Mouse (Mus musculus) intestine, postnatal 0 days (tissue): ENCODE data around the gene Ubl3. TPM values are rescaled to one million over a fixed set of nuclear protein-coding genes. Genes with fewer than 3 reads are reported as not detected.

ENCODE experiments used
- ATAC-seq: fragments of 200-750 bp; cut with Nextera tagmentation; 2 replicates; pipeline ENCODE4 v1.8.0; 2017; ENCODE audit warnings: mild to moderate bottlenecking, moderate TSS enrichment, moderate library complexity
- H3K27ac ChIP-seq: fragments of 300-500 bp; sonication (generic); 2 replicates; pipeline ENCODE4 v1.5.1; 2014; ENCODE audit warnings: mild to moderate bottlenecking, low read depth, low read length, moderate library complexity
- H3K27me3 ChIP-seq: fragments of 300-500 bp; sonication (generic); replicated peaks from 2 replicates; pipeline ENCODE4 v1.6.1; 2014; ENCODE audit warnings: low read length, mixed read lengths; ENCODE audit not compliant: control insufficient read depth, insufficient read depth
- H3K36me3 ChIP-seq: fragments of 300-500 bp; sonication (generic); 2 replicates; pipeline ENCODE4 v1.6.1; 2014; ENCODE audit warnings: mild to moderate bottlenecking, moderate library complexity; ENCODE audit not compliant: control insufficient read depth, insufficient read depth
- H3K4me1 ChIP-seq: fragments of 300-500 bp; sonication (generic); replicated peaks from 2 replicates; pipeline ENCODE4 v1.6.1; 2014; ENCODE audit warnings: antibody characterized with exemption, low read length, mixed read lengths; ENCODE audit not compliant: control insufficient read depth, insufficient read depth
- H3K4me2 ChIP-seq: fragments of 300-500 bp; sonication (generic); replicated peaks from 2 replicates; pipeline ENCODE4 v1.6.1; 2014; ENCODE audit warnings: low read depth, mild to moderate bottlenecking, moderate library complexity
- H3K4me3 ChIP-seq: fragments of 300-500 bp; sonication (generic); 2 replicates; pipeline ENCODE4 v1.5.1; 2014; ENCODE audit warnings: low read depth, low read length
- H3K9ac ChIP-seq: fragments of 300-500 bp; sonication (generic); 2 replicates; pipeline ENCODE4 v1.6.1; 2014; ENCODE audit warnings: mild to moderate bottlenecking, low read depth, low read length
- H3K9me3 ChIP-seq: fragments of 300-500 bp; sonication (generic); 2 replicates; pipeline ENCODE4 v1.6.1; 2016; ENCODE audit warnings: mixed run types; ENCODE audit not compliant: control insufficient read depth
- CTCF ChIP-seq: sonication (generic); IDR thresholded peaks from 2 replicates; pipeline ENCODE4 v1.5.1; 2016; ENCODE audit warnings: low read depth, mild to moderate bottlenecking, control low read depth, antibody characterized with exemption, moderate library complexity
- WGBS: fragments of 180-500 bp; shearing (Covaris S2); extraction: QIAGEN DNeasy Blood & Tissue Kit; methylation state at CpG from one replicate; pipeline ENCODE4 v1.1.7; 2014; 5-methylcytosine and 5-hydroxymethylcytosine counted together
- polyA plus RNA-seq: library from polyadenylated mRNA; unstranded; fragments of >200 nt; fragmentation: Nextera tagmentation; extraction: Ambion mirVana; gene quantifications from 2 replicates; pipeline ENCODE4 v1.2.1, GENCODE M21; 2015

Ubl3 gene
- polyA plus RNA-seq, 1 experiment from 2014 or later: 87.7 TPM

- no peaks in the 10 kb centered on the region for H3K9me3 ChIP-seq
- H3K27ac ChIP-seq: no peak overlapping the region
- no peaks in the 10 kb centered on the region for H3K27me3 ChIP-seq
- no peak overlapping the region for H3K4me2 ChIP-seq
- no peak for ATAC-seq
- 77% methylated on average over 5 of the region's 5 CpGs for WGBS
- no peak overlapping the region for H3K9ac ChIP-seq
- H3K4me1 ChIP-seq: no peaks in the 10 kb centered on the region
- TF ChIP-seq CTCF: no peak
- no peak overlapping the region for H3K4me3 ChIP-seq
- no peaks in the 10 kb centered on the region for H3K36me3 ChIP-seq
These were observed 86.5 kb downstream of the Ubl3 start for GRCm38 (mm10) chr5:148466116-148466515.

- Histone ChIP-seq H3K27ac (no peak overlapping the region), H3K4me2 (no peak overlapping the region), H3K36me3 (no peaks in the 10 kb centered on the region), H3K27me3 (no peaks in the 10 kb centered on the region), H3K9ac (no peak overlapping the region), H3K4me3 (no peak overlapping the region), H3K9me3 (0 out of 2 replicates have a peak, but pooled peaks cover 4% of the 10 kb centered on the region), H3K4me1 (no peaks in the 10 kb centered on the region)
- TF ChIP-seq CTCF: no peak
- WGBS: 85% methylated on average over 9 of the region's 9 CpGs
- ATAC-seq: no peak
These were observed 87.5 kb downstream of the Ubl3 start for GRCm38 (mm10) chr5:148465091-148465490.

GRCm38 (mm10) chr5:148464489-148464888, 88.1 kb downstream of the Ubl3 start:
- H3K9ac ChIP-seq: no peak overlapping the region
- H3K27me3 ChIP-seq: no peaks in the 10 kb centered on the region
- H3K4me3 ChIP-seq: no peak overlapping the region
- 0 out of 2 replicates have a peak, but pooled peaks cover 4% of the 10 kb centered on the region for H3K9me3 ChIP-seq
- 39% methylated on average over 7 of the region's 7 CpGs for WGBS
- H3K4me1 ChIP-seq: no peaks in the 10 kb centered on the region
- H3K36me3 ChIP-seq: no peaks in the 10 kb centered on the region
- H3K27ac ChIP-seq: no peak overlapping the region
- no peak overlapping the region for H3K4me2 ChIP-seq
- ATAC-seq: no peak
- no peak for TF ChIP-seq CTCF

- Histone ChIP-seq H3K36me3 (no peaks in the 10 kb centered on the region), H3K27ac (no peak overlapping the region), H3K9me3 (0 out of 2 replicates have a peak, but pooled peaks cover 4% of the 10 kb centered on the region), H3K27me3 (no peaks in the 10 kb centered on the region), H3K4me2 (no peak overlapping the region), H3K9ac (no peak overlapping the region), H3K4me1 (no peaks in the 10 kb centered on the region), H3K4me3 (no peak overlapping the region)
- 84% methylated on average over 6 of the region's 6 CpGs for WGBS
- ATAC-seq: no peak
- no peak for TF ChIP-seq CTCF
These were observed 88.8 kb downstream of the Ubl3 start for GRCm38 (mm10) chr5:148463783-148464294.

Other genes starting within 250 kb of the Ubl3 start
- 10.8 and 11.7 TPM in 2 replicates for gene Slc7a1, start 152.9 kb downstream of the Ubl3 start, polyA plus RNA-seq